Mouse (Mus musculus) B cell, adult 2 months (primary cell): ENCODE measurements around the gene Hist2h2bb.
"Not testable (repeated sequence)": the region's sequence is repeated elsewhere in the genome, so short reads cannot be mapped to it uniquely, and the experiment has no call there.

Source experiments
- DNase-seq, 2 experiments: peaks; one replicate each; pipeline ENCODE4 v3.0.0; 2022

Gene Hist2h2bb

GRCm38 (mm10) chr3:96269511-96270474, at the start of gene Hist2h2bb:
Gene Hist2h2bb (plus strand): TSS chr3:96269752.
- peak; percentile 86 to 89 for DNase-seq

- not testable (repeated sequence) for DNase-seq
Observed at GRCm38 (mm10) chr3:96220131-96220764, 49.3 kb upstream of the Hist2h2bb start.

GRCm38 (mm10) chr3:96220765-96221639, 48.5 kb upstream of the Hist2h2bb start, which contains the start of the genes Hist2h2ac and Hist2h2be:
Gene Hist2h2ac (minus strand): TSS chr3:96220880.
Gene Hist2h2be (plus strand): TSS chr3:96221119.
- DNase-seq: peak; percentile 86 to 89

- no peak for DNase-seq
Observed at GRCm38 (mm10) chr3:96221640-96222038, 47.9 kb upstream of the Hist2h2bb start.

- no peak for DNase-seq
Observed at GRCm38 (mm10) chr3:96222774-96223173, 46.8 kb upstream of the Hist2h2bb start.

- DNase-seq: no peak
Observed at GRCm38 (mm10) chr3:96225421-96225820, 44.1 kb upstream of the Hist2h2bb start.

GRCm38 (mm10) chr3:96226695-96227648, 42.6 kb upstream of the Hist2h2bb start:
- DNase-seq: no peak

GRCm38 (mm10) chr3:96228828-96229227, 40.7 kb upstream of the Hist2h2bb start:
- DNase-seq: no peak

GRCm38 (mm10) chr3:96230404-96230803, 39.1 kb upstream of the Hist2h2bb start:
- DNase-seq: no peak

- DNase-seq: no peak
Observed at GRCm38 (mm10) chr3:96230910-96231757, 38.4 kb upstream of the Hist2h2bb start.

- DNase-seq: no peak
Observed at GRCm38 (mm10) chr3:96231758-96232120, 37.8 kb upstream of the Hist2h2bb start.

GRCm38 (mm10) chr3:96234914-96235313, 34.6 kb upstream of the Hist2h2bb start:
- peak in 1 of 2 experiments; percentile 23 for DNase-seq

- DNase-seq: no peak
Observed at GRCm38 (mm10) chr3:96235836-96236235, 33.7 kb upstream of the Hist2h2bb start.

- DNase-seq: no peak
Observed at GRCm38 (mm10) chr3:96236834-96237334, 32.7 kb upstream of the Hist2h2bb start.

GRCm38 (mm10) chr3:96237335-96237903, 32.1 kb upstream of the Hist2h2bb start:
- no peak for DNase-seq

- DNase-seq: peak in 1 of 2 experiments; percentile 3
Observed at GRCm38 (mm10) chr3:96237904-96238511, 31.5 kb upstream of the Hist2h2bb start.

GRCm38 (mm10) chr3:96238954-96239793, 30.4 kb upstream of the Hist2h2bb start, which contains the start of gene Hist2h3c2:
Gene Hist2h3c2 (minus strand): TSS chr3:96239127.
- peak; percentile 57 to 64 for DNase-seq
